Mouse (Mus musculus): ENCODE results near the gene Ccnf. TPM values are rescaled to one million over a fixed set of nuclear protein-coding genes. Genes with fewer than 3 reads are reported as not detected.
A peak's percentile ranks its signal among the peaks of the same experiment; 100 is the strongest.

Gene Ccnf
- polyA plus RNA-seq, 1 experiment from 2014 or later, result 77.0 TPM

- Histone ChIP-seq H3K27me3 (no peaks in the 10 kb centered on the region), H3K4me1 (no peaks in the 10 kb centered on the region), H3K9me3 (no peaks in the 10 kb centered on the region), H3K4me3 (no peak overlapping the region), H3K9ac (no peak overlapping the region), H3K4me2 (no peak overlapping the region), H3K27ac (no peak overlapping the region), H3K36me3 (no peaks in the 10 kb centered on the region)
- WGBS, result 57% methylated on average over 15 of the region's 15 CpGs
- ATAC-seq (ENCODE audit: borderline replicate concordance, extremely low read depth, low FRiP score, low TSS enrichment), result no peak
Observed at GRCm38 (mm10) chr17:24197032-24197824, 54.1 kb downstream of the Ccnf start.

- ATAC-seq (ENCODE audit: borderline replicate concordance, extremely low read depth, low FRiP score, low TSS enrichment), result no peak
- Histone ChIP-seq H3K27ac (no peak overlapping the region), H3K4me2 (no peak overlapping the region), H3K4me3 (no peak overlapping the region), H3K36me3 (no peaks in the 10 kb centered on the region), H3K4me1 (no peaks in the 10 kb centered on the region), H3K9me3 (no peaks in the 10 kb centered on the region), H3K9ac (no peak overlapping the region), H3K27me3 (no peaks in the 10 kb centered on the region)
- WGBS, result 55% methylated on average over 2 of the region's 2 CpGs
Observed at GRCm38 (mm10) chr17:24195349-24195748, 55.9 kb downstream of the Ccnf start.

- H3K9me3 ChIP-seq, result no peaks in the 10 kb centered on the region
- H3K27ac ChIP-seq, result no peak overlapping the region
- no peak overlapping the region for H3K4me2 ChIP-seq
- WGBS, result 84% methylated on average over 5 of the region's 5 CpGs
- no peaks in the 10 kb centered on the region for H3K36me3 ChIP-seq
- no peaks in the 10 kb centered on the region for H3K27me3 ChIP-seq
- no peaks in the 10 kb centered on the region for H3K4me1 ChIP-seq
- H3K9ac ChIP-seq, result no peak overlapping the region
- H3K4me3 ChIP-seq, result no peak overlapping the region
- no peak for ATAC-seq (ENCODE audit: borderline replicate concordance, extremely low read depth, low FRiP score, low TSS enrichment)
Observed at GRCm38 (mm10) chr17:24193769-24194168, 57.5 kb downstream of the Ccnf start.

- WGBS, result 86% methylated on average over 8 of the region's 8 CpGs
- Histone ChIP-seq H3K36me3 (no peaks in the 10 kb centered on the region), H3K27me3 (no peaks in the 10 kb centered on the region), H3K9me3 (no peaks in the 10 kb centered on the region), H3K4me3 (no peak overlapping the region), H3K4me1 (no peaks in the 10 kb centered on the region), H3K27ac (no peak overlapping the region), H3K9ac (no peak overlapping the region), H3K4me2 (no peak overlapping the region)
- no peak for ATAC-seq (ENCODE audit: borderline replicate concordance, extremely low read depth, low FRiP score, low TSS enrichment)
Observed at GRCm38 (mm10) chr17:24193268-24193667, 58.0 kb downstream of the Ccnf start.

GRCm38 (mm10) chr17:24192848-24193247 lies 58.4 kb downstream of the Ccnf start:
- Histone ChIP-seq H3K27ac (no peak overlapping the region), H3K4me1 (no peaks in the 10 kb centered on the region), H3K4me3 (no peak overlapping the region), H3K4me2 (no peak overlapping the region), H3K9me3 (no peaks in the 10 kb centered on the region), H3K36me3 (no peaks in the 10 kb centered on the region), H3K27me3 (no peaks in the 10 kb centered on the region), H3K9ac (no peak overlapping the region)
- 68% methylated on average over 8 of the region's 8 CpGs for WGBS
- no peak for ATAC-seq (ENCODE audit: borderline replicate concordance, extremely low read depth, low FRiP score, low TSS enrichment)

- H3K4me1 ChIP-seq, result no peaks in the 10 kb centered on the region
- H3K36me3 ChIP-seq, result no peaks in the 10 kb centered on the region
- H3K27me3 ChIP-seq, result no peaks in the 10 kb centered on the region
- H3K9ac ChIP-seq, result no peak overlapping the region
- ATAC-seq (ENCODE audit: borderline replicate concordance, extremely low read depth, low FRiP score, low TSS enrichment), result no peak
- no peak overlapping the region for H3K4me3 ChIP-seq
- no peaks in the 10 kb centered on the region for H3K9me3 ChIP-seq
- WGBS, result 82% methylated on average over 4 of the region's 4 CpGs
- no peak overlapping the region for H3K27ac ChIP-seq
- H3K4me2 ChIP-seq, result no peak overlapping the region
Observed at GRCm38 (mm10) chr17:24191481-24191880, 59.8 kb downstream of the Ccnf start.

GRCm38 (mm10) chr17:24190934-24191333 lies 60.4 kb downstream of the Ccnf start:
- Histone ChIP-seq H3K36me3 (no peaks in the 10 kb centered on the region), H3K27me3 (no peaks in the 10 kb centered on the region), H3K4me2 (no peak overlapping the region), H3K9me3 (no peaks in the 10 kb centered on the region), H3K4me1 (no peaks in the 10 kb centered on the region), H3K27ac (no peak overlapping the region), H3K4me3 (no peak overlapping the region), H3K9ac (no peak overlapping the region)
- 75% methylated on average over 2 of the region's 2 CpGs for WGBS
- ATAC-seq (ENCODE audit: borderline replicate concordance, extremely low read depth, low FRiP score, low TSS enrichment), result no peak

GRCm38 (mm10) chr17:24174259-24174658 lies 77.0 kb downstream of the Ccnf start:
- no peak overlapping the region for H3K27ac ChIP-seq

GRCm38 (mm10) chr17:24173423-24173822 lies 77.9 kb downstream of the Ccnf start:
- Histone ChIP-seq H3K27ac (no peak overlapping the region), H3K4me3 (no peak overlapping the region), H3K9ac (no peak overlapping the region), H3K36me3 (no peaks in the 10 kb centered on the region), H3K27me3 (no peaks in the 10 kb centered on the region), H3K9me3 (no peaks in the 10 kb centered on the region), H3K4me2 (no peak overlapping the region), H3K4me1 (peaks cover 7% of the 10 kb centered on the region; the same call in 1 of the 2 replicates)
- WGBS, result 4% methylated on average over 3 of the region's 3 CpGs
- no peak for ATAC-seq (ENCODE audit: borderline replicate concordance, extremely low read depth, low FRiP score, low TSS enrichment)

More at GRCm38 (mm10) chr17:24174259-24174658, 77.0 kb downstream of the Ccnf start:
- Histone ChIP-seq H3K4me3 (no peak overlapping the region), H3K9ac (no peak overlapping the region), H3K4me1 (peaks cover 6% of the 10 kb centered on the region; the same call in 1 of the 2 replicates), H3K4me2 (no peak overlapping the region), H3K9me3 (no peaks in the 10 kb centered on the region), H3K36me3 (no peaks in the 10 kb centered on the region), H3K27me3 (no peaks in the 10 kb centered on the region)
- no peak for ATAC-seq (ENCODE audit: borderline replicate concordance, extremely low read depth, low FRiP score, low TSS enrichment)
- 60% methylated on average over 3 of the region's 3 CpGs for WGBS

Small RNA genes within 50 kb of the gene (microRNA-seq; reads per million reads assigned to microRNA genes)
- gene Mir5134 (1.9 reads per million, percentile 4 among the genes with 10 or more reads in this experiment), gene Mir6965 (1.5 reads per million)

Other genes with a start within 250 kb of the Ccnf start
- 0.39 TPM in 1 of 2 replicates, not detected in the other for gene Prss27, start 213.3 kb downstream of the Ccnf start, polyA plus RNA-seq (2015; fragmentation: Nextera tagmentation; extraction: Ambion mirVana)
- gene Kctd5, start 178.0 kb downstream of the Ccnf start, polyA plus RNA-seq (2015; fragmentation: Nextera tagmentation; extraction: Ambion mirVana), result 68.1 and 69.0 TPM in 2 replicates
- gene Pdpk1, start 100.6 kb downstream of the Ccnf start, polyA plus RNA-seq (2015; fragmentation: Nextera tagmentation; extraction: Ambion mirVana), result 30.3 and 34.5 TPM in 2 replicates
- 33.2 and 34.5 TPM in 2 replicates for gene Amdhd2, start 87.7 kb downstream of the Ccnf start, polyA plus RNA-seq (2015; fragmentation: Nextera tagmentation; extraction: Ambion mirVana)
- gene Atp6v0c, start 81.8 kb downstream of the Ccnf start, polyA plus RNA-seq (2015; fragmentation: Nextera tagmentation; extraction: Ambion mirVana), result 447 and 455 TPM in 2 replicates
- gene Tbc1d24, start 45.9 kb downstream of the Ccnf start, polyA plus RNA-seq (2015; fragmentation: Nextera tagmentation; extraction: Ambion mirVana), result 4.7 and 5.4 TPM in 2 replicates
- 6.1 and 6.7 TPM in 2 replicates for gene Ntn3, start 42.0 kb downstream of the Ccnf start, polyA plus RNA-seq (2015; fragmentation: Nextera tagmentation; extraction: Ambion mirVana)
- 11.5 and 12.4 TPM in 2 replicates for gene Tedc2, start 30.6 kb downstream of the Ccnf start, polyA plus RNA-seq (2015; fragmentation: Nextera tagmentation; extraction: Ambion mirVana)
- gene Abca17, start 99.6 kb upstream of the Ccnf start, polyA plus RNA-seq (2015; fragmentation: Nextera tagmentation; extraction: Ambion mirVana), result 0.21 and 0.35 TPM in 2 replicates
- gene Abca3, start 100.5 kb upstream of the Ccnf start, polyA plus RNA-seq (2015; fragmentation: Nextera tagmentation; extraction: Ambion mirVana), result 18.2 and 23.1 TPM in 2 replicates
- gene Rnps1, start 163.1 kb upstream of the Ccnf start, polyA plus RNA-seq (2015; fragmentation: Nextera tagmentation; extraction: Ambion mirVana), result 258 and 262 TPM in 2 replicates
- 90.4 and 90.6 TPM in 2 replicates for gene Eci1, start 175.2 kb upstream of the Ccnf start, polyA plus RNA-seq (2015; fragmentation: Nextera tagmentation; extraction: Ambion mirVana)
- 1.9 and 2.0 TPM in 2 replicates for gene Dnase1l2, start 191.6 kb upstream of the Ccnf start, polyA plus RNA-seq (2015; fragmentation: Nextera tagmentation; extraction: Ambion mirVana)
- 26.0 and 35.4 TPM in 2 replicates for gene E4f1, start 218.8 kb upstream of the Ccnf start, polyA plus RNA-seq (2015; fragmentation: Nextera tagmentation; extraction: Ambion mirVana)
- 56.2 and 57.4 TPM in 2 replicates for gene Pgp, start 218.9 kb upstream of the Ccnf start, polyA plus RNA-seq (2015; fragmentation: Nextera tagmentation; extraction: Ambion mirVana)
- not detected in 2 replicates for gene Bricd5, start 222.4 kb upstream of the Ccnf start, polyA plus RNA-seq (2015; fragmentation: Nextera tagmentation; extraction: Ambion mirVana)
- gene Mlst8, start 227.6 kb upstream of the Ccnf start, polyA plus RNA-seq (2015; fragmentation: Nextera tagmentation; extraction: Ambion mirVana), result 31.6 and 34.5 TPM in 2 replicates
- gene Caskin1, start 237.1 kb upstream of the Ccnf start, polyA plus RNA-seq (2015; fragmentation: Nextera tagmentation; extraction: Ambion mirVana), result 0.97 and 1.0 TPM in 2 replicates

All from lung, embryonic 15.5 days (tissue).